Mouse (Mus musculus) c-Kit-positive CD71-positive TER-119-positive erythroid progenitor cells, embryonic 14.5 days (primary cell): ENCODE measurements around the gene Epm2a.
"Not testable (repeated sequence)": the region's sequence is repeated elsewhere in the genome, so short reads cannot be mapped to it uniquely, and the experiment has no call there.

ENCODE experiments used
- DNase-seq: peaks from one replicate; pipeline ENCODE4 v3.0.0-alpha.2; 2013; ENCODE audit warnings: low spot score

Epm2a gene

GRCm38 (mm10) chr10:11343205-11344141 lies at the start of gene Epm2a:
TSS of gene Epm2a (plus strand) at chr10:11343404.
- peak; percentile 53 for DNase-seq

GRCm38 (mm10) chr10:11298418-11298817 lies 44.8 kb upstream of the Epm2a start:
- DNase-seq, result no peak

GRCm38 (mm10) chr10:11305365-11306053 lies 37.7 kb upstream of the Epm2a start:
- DNase-seq, result no peak

- no peak for DNase-seq
Observed at GRCm38 (mm10) chr10:11306054-11306367, 37.2 kb upstream of the Epm2a start.

- no peak for DNase-seq
Observed at GRCm38 (mm10) chr10:11309866-11310265, 33.3 kb upstream of the Epm2a start.

GRCm38 (mm10) chr10:11310481-11310880 lies 32.7 kb upstream of the Epm2a start:
- no peak for DNase-seq

- not testable (repeated sequence) for DNase-seq
Observed at GRCm38 (mm10) chr10:11317856-11318454, 25.2 kb upstream of the Epm2a start.

- DNase-seq, result no peak
Observed at GRCm38 (mm10) chr10:11319446-11319970, 23.7 kb upstream of the Epm2a start.

- peak; percentile 38 for DNase-seq
Observed at GRCm38 (mm10) chr10:11322316-11322715, 20.9 kb upstream of the Epm2a start.

- DNase-seq, result peak; percentile 76
Observed at GRCm38 (mm10) chr10:11323202-11323898, 19.9 kb upstream of the Epm2a start.

- DNase-seq, result no peak
Observed at GRCm38 (mm10) chr10:11326526-11326925, 16.7 kb upstream of the Epm2a start.

- DNase-seq, result no peak
Observed at GRCm38 (mm10) chr10:11344536-11345468, 1.6 kb downstream of the Epm2a start.

GRCm38 (mm10) chr10:11350243-11350974 lies 7.2 kb downstream of the Epm2a start:
- DNase-seq, result not testable (repeated sequence)

- no peak for DNase-seq
Observed at GRCm38 (mm10) chr10:11354609-11355008, 11.4 kb downstream of the Epm2a start.

GRCm38 (mm10) chr10:11361985-11362692 lies 18.9 kb downstream of the Epm2a start:
- no peak for DNase-seq

GRCm38 (mm10) chr10:11362896-11363487 lies 19.8 kb downstream of the Epm2a start:
- no peak for DNase-seq

GRCm38 (mm10) chr10:11381302-11381701 lies 38.1 kb downstream of the Epm2a start:
- DNase-seq, result no peak

GRCm38 (mm10) chr10:11410926-11411325 lies 67.7 kb downstream of the Epm2a start:
- DNase-seq, result no peak

- DNase-seq, result no peak
Observed at GRCm38 (mm10) chr10:11420071-11420470, 76.9 kb downstream of the Epm2a start.
